Mouse (Mus musculus) yolk sac, embryonic 10.5 days (tissue): ENCODE results near the gene Raver1.
A peak's percentile ranks its signal among the peaks of the same experiment; 100 is the strongest.
"Not testable (repeated sequence)": the region's sequence is repeated elsewhere in the genome, so short reads cannot be mapped to it uniquely, and the experiment has no call there.

Source experiments
- DNase-seq: peaks from one replicate; pipeline ENCODE4 v3.0.0-alpha.2; 2017; ENCODE audit warnings: low spot score

The Raver1 gene

DNA sequence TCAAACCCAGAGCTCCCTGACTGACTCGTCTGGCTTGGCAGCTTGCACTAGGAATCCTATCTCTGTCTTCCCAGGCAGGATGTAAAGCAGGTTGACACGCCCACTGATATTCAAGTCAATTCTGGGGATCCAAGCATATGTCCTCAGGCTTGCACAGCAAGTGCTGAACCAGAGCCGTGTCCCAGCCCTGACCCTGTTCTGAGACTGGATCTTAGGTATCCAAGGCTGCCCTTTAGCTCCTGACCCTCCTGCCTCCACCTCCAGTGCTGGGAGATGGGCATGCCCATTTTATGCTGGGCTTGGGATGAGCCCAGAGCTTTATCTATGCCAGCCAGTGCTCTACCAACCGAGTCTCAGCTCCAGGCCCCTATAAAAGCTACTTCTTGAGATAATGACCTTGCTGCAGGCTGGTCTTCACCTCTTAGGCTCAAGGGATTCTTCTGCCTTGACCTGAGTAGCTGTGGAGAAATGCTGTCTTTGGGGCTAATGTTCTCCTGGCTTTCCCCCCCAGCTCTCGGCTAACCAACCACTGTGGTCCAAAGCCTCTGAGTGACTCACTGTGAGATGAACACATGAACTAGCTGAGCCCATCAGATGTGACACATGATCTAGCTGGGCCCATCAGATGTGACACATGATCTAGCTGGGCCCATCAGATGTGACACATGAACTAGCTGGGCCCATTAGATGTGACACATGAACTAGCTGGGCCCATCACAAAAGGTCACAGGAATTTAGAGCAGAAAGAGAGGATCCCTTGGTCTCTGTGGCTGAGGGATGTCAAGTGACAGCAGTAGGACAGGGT is 14.2 kb upstream of the Raver1 start:
- DNase-seq: no peak

- no peak for DNase-seq
Observed at GRCm38 (mm10) chr9:21104814-21105213, 13.0 kb upstream of the Raver1 start.

GRCm38 (mm10) chr9:21102076-21102475 is 10.3 kb upstream of the Raver1 start:
- DNase-seq: no peak

DNA sequence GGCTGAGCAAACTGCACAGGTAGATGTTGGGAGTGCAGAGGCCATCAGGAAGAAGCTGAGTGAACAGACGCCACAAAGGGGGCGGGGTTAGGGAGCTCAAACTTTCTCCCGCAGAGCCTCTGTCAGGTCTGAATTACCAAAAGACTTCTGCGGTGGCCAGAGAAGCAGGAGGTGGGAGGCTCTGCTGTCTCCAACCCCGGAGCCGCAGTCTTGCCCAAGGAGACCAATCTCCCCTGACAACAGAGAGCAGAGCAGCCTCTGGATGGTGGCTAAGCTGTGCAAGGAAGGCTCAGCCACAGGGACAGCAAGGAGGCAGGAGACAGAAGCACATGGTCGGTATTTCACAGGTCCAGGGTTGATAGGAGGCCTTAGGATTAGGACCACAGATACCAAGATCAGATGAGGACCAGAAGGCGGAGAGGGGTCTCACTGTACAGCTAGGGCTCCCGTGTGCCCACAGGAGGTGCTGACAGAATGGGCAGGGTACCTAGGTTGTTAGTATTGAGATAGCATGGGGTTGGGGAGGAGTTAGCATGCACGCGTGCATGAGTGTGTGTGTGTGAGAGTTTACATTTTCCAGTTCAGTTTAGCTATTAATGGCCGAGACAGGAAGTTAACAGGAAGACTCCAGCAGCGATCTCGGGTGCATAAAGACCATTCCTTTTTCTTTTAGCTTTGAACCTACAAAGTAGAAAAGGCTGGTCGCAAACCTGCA is 8.8 kb upstream of the Raver1 start:
- DNase-seq: no peak

- peak; percentile 45 for DNase-seq
Observed at GRCm38 (mm10) chr9:21097793-21098192, 6.0 kb upstream of the Raver1 start.

- DNase-seq: no peak
Observed at GRCm38 (mm10) chr9:21095958-21096357, 4.2 kb upstream of the Raver1 start.

- no peak for DNase-seq
Observed at GRCm38 (mm10) chr9:21093423-21093822, 1.6 kb upstream of the Raver1 start.

DNA sequence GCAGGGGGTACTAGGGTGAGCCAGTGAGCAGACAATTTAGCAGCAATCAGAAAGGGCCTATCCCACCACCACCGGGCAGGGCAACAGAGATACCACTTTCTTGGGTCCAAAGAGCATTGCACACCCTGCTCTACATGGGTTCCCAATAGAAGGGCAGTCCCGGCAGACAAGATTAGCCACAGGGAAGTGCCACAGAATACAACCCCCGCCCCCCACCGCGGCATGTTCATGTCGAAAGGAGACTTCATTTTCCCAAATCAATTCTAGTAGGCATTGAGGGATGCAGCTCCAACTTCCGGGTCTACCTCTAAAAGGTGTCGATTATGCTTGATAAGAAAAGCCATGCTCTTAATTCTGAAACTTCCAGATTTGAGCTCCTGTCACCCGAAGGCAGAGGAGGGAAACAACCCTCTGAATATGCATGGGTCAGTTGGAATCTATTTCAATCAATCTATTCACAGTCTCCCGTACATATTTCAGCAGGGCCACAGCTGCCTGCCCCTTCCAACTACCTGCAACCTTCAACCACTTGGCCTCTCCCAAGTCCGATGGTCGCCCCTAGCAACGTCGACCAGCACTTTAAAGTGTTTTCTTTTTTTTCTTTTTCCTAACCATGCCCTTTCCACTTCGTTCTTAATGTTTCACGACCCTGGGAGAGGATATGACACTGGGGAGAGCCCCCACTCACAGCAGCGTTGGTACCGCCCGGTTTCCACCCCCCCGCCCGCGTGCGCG is 669 bp downstream of the Raver1 start:
- DNase-seq: no peak

- DNase-seq: no peak
Observed at GRCm38 (mm10) chr9:21090537-21090936, 1.3 kb downstream of the Raver1 start.

- no peak for DNase-seq
Observed at GRCm38 (mm10) chr9:21083324-21083723, 8.5 kb downstream of the Raver1 start.

GRCm38 (mm10) chr9:21081127-21081526 is 10.7 kb downstream of the Raver1 start:
- DNase-seq: no peak

- no peak for DNase-seq
Observed at GRCm38 (mm10) chr9:21075625-21076024, 16.2 kb downstream of the Raver1 start.

DNA sequence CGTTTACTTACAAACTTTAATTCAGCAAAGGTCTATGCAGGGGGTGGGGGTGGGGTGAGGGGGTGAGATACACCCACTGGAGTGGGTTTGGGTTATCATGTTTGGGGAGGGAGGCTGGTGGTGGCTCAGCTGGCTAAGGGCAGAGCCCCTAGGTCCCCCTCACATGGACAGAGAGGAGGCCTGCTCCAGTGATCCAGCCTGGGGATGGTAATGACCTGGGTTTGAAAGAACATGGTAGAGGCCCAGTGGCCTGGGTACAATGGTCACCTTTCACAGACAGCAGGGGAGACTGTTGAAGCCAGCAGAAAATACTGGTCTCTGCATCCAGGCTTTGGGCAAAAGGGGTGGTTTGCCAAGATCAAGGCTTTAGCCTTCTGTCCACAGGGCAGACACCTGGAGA is 17.6 kb downstream of the Raver1 start:
- no peak for DNase-seq

DNA sequence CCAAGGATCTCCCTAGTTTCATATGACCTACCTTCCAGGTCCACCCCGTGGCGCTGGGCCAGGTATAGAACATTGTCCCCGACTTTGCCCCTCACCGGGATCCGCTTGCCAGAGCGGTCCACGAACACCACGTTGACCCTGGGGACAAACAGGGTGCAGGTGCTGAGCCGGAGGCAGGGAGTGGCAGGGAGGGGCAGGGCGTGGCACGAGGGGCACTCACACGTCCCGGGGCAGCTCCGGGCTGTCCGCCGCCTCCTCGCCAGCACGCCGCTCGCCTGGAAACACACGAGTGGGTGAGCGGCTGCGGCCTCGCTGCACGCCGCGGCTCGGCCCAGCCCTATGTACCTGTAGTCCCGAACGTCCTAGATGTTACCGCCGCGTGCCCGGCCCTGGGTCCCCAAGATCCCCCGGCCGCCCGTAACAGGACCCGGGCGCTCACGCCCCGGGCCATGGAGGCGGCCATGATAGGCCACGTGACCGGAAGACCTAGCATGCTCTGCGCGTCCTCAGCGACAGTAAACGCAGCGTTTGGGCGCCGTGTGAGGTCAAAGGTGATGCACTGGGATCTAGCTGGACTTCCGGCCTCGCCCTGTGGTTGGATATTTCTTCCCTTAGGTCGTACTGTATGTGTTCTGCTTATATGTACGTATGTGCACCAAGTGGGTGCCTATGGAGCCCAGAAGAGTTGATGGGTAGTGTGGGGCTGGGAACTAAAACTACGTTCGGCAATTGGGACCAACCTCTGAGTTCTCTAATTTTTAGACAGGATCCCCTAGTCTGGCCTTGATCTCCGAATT is 18.6 kb downstream of the Raver1 start, which contains the start of the genes Gm49373 and Fdx1l:
TSS of gene Gm49373 (minus strand) at position 53 of the 797 bp plus-strand sequence.
TSS of gene Fdx1l (minus strand) at position 571 of the 797 bp plus-strand sequence.
- peak; percentile 91 for DNase-seq

DNA sequence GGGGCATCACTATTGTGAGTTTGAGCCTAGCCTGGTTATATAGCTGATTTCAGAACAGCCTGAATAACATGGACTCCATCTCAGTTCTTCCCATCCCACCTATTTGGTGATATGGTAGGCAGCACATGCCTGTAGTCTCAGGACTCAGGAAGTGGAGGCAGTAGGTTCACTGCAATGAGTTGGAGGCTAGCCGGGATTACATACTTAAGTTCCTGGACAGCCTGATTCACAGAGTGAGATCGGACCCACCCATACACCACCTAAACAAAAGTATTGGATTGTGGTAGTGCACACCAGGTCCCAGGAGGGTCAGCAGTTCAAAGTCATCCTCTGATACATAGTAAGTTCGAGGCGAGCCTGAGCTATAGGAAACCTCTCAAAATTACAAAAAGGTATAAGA is 19.2 kb downstream of the Raver1 start:
- DNase-seq: no peak

DNA sequence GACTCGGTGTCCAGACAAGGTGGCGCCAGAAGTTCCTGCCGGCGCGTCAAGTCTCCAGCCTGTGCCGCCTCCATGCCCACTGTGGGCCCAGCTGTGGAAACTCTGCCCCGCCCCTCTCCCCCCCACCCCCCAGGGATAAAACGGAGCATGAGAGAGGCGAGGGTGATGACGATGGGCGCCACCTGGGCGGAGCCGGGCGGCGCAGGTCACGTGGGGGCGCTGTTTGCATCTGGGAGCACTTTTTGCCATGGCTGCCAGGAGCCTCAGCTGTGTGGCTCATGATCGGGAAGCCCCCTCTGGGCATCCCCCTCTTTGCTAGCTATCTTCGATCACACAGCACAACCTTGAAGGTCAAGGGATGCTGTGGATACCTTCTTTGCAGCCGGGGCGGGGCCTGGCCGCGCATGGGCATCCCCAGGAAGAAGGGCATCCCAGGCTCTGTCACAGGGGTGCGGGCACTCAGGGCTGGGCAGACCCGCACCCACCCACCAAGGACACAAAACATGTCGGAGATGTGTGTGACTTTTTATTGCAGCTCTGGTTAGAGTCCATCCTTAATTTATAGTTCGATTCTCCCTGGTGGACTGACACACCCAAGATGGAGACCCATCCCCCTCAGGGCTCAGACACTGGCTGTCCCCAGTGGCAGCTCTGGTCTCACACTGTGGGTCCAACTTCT is 24.7 kb downstream of the Raver1 start, which contains the start of gene Zglp1:
TSS of gene Zglp1 (minus strand) at position 88 of the 679 bp plus-strand sequence.
- no peak for DNase-seq

GRCm38 (mm10) chr9:21062928-21063327 is 28.9 kb downstream of the Raver1 start:
- peak; percentile 68 for DNase-seq

DNA sequence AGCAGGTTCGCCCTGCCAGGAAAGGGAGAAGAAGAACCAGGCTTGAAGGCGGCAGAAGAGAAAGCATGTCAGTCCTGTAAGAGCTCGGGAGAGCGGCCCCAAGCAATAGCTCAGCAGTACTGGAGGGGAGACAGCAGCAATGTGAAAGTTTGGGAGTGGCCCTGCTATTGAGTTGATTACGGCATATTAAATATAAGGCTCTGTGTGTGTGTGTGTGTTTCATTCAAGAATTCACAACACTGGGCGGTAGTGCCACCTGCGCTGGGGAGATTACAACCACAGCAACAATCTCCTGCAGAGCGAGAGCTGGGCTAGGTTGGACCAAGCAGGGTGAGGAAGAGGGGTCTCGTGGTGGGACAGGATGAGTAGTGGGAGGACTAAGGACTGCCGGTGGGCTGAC is 40.2 kb downstream of the Raver1 start:
- DNase-seq: no peak

DNA sequence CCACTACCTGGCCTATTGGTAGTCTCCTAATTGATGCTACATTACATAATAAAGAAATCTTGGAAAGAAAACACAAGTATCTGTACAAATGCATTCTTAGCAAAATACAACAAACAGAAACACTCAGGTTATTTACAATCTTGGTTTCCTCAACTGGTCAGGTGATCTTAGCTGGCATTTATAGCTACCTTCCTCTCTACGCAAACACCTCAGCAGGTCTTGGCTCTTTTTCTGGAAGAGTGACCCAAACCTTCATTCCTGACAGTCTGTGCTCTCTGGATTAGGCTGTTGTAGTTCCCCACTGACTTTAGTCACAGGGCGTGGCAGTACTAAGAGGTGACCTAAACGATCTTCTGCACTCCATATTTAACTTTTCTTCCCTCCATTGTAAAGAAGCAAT is 46.6 kb downstream of the Raver1 start:
- no peak for DNase-seq

- DNase-seq: not testable (repeated sequence)
Observed at GRCm38 (mm10) chr9:21044785-21045184, 47.0 kb downstream of the Raver1 start.

DNA sequence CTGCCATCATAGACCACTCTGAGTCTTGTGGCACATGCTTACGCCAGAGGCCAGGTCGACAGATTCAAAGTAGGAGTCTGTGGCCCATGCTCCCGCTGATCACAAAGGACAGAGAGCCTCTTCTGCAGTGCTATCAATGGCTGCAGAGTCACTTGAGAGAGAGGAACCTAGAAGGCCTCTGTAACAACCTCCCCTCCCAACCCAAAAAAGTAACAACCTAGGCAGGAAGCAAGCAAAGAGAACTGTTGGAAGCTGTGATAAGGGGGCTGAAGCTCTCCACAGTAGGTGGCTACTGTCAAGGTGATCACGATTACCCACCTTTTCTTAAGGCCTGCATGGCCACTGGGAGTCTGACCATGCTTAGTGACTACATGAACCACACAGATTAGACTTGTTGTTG is 48.2 kb downstream of the Raver1 start:
- no peak for DNase-seq
